Mouse (Mus musculus): ENCODE measurements around the gene Ace3. TPM values are rescaled to one million over a fixed set of nuclear protein-coding genes. Genes with fewer than 3 reads are reported as not detected.

Ace3 gene
- polyA plus RNA-seq, 1 experiment from 2014 or later = 0.07 TPM

DNA sequence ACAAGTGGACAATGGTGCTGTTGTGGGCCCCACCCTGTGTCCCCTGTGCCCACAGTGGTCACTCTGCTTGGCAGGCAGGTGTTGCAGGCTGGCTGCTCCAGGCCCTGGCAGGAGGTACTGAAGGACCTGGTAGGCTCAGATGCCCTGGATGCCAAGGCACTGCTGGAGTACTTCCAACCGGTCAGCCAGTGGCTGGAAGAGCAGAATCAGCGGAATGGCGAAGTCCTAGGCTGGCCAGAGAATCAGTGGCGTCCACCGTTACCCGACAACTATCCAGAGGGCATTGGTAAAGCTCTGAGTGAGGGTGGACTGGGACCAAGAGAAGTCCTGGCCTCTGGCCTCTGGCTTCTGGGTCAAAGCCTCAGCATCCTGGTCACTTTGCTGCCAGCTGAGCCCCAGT is 19.9 kb upstream of the Ace3 start:
- no peak overlapping the region for H3K9ac ChIP-seq (ENCODE audit: low read depth, low read length)
- H3K9me3 ChIP-seq (ENCODE audit: control insufficient read depth, low read length) = no peaks in the 10 kb centered on the region
- no peak overlapping the region for H3K27ac ChIP-seq (ENCODE audit: low read length)
- no peaks in the 10 kb centered on the region for H3K36me3 ChIP-seq (ENCODE audit: control insufficient read depth, insufficient read depth, low read length)
- H3K4me3 ChIP-seq (ENCODE audit: low read length) = no peak overlapping the region
- H3K27me3 ChIP-seq (replicated peaks; ENCODE audit: control insufficient read depth, insufficient read depth, low read length) = no peaks in the 10 kb centered on the region
- no peak for ATAC-seq
- H3K4me2 ChIP-seq (ENCODE audit: low read depth, low read length) = no peak overlapping the region
- 94% methylated on average over 6 of the region's 6 CpGs for WGBS
- H3K4me1 ChIP-seq (ENCODE audit: control insufficient read depth, insufficient read depth, low read length) = no peaks in the 10 kb centered on the region

DNA sequence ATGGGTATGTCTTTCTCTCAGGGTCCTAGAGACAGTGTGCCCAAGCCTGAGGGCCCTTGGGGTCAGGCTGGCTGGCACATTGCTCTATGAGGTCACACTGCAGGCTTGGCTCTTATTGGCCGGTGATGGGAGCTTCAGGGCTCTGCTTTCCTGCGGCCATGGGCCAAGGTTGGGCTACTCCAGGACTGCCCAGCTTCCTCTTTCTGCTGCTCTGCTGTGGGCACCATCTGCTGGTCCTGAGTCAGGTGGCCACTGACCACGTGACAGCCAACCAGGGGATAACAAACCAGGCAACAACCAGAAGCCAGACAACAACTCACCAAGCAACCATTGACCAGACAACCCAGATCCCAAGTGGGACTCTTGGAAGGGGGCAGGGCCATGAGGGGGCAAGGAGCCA is 19.4 kb upstream of the Ace3 start:
- Histone ChIP-seq H3K27ac (ENCODE audit: low read length) (no peak overlapping the region), H3K4me2 (ENCODE audit: low read depth, low read length) (no peak overlapping the region), H3K9ac (ENCODE audit: low read depth, low read length) (no peak overlapping the region), H3K4me3 (ENCODE audit: low read length) (no peak overlapping the region), H3K4me1 (ENCODE audit: control insufficient read depth, insufficient read depth, low read length) (no peaks in the 10 kb centered on the region), H3K27me3 (replicated peaks; ENCODE audit: control insufficient read depth, insufficient read depth, low read length) (no peaks in the 10 kb centered on the region), H3K36me3 (ENCODE audit: control insufficient read depth, insufficient read depth, low read length) (no peaks in the 10 kb centered on the region), H3K9me3 (ENCODE audit: control insufficient read depth, low read length) (no peaks in the 10 kb centered on the region)
- 68% methylated on average over 3 of the region's 3 CpGs for WGBS
- no peak for ATAC-seq

DNA sequence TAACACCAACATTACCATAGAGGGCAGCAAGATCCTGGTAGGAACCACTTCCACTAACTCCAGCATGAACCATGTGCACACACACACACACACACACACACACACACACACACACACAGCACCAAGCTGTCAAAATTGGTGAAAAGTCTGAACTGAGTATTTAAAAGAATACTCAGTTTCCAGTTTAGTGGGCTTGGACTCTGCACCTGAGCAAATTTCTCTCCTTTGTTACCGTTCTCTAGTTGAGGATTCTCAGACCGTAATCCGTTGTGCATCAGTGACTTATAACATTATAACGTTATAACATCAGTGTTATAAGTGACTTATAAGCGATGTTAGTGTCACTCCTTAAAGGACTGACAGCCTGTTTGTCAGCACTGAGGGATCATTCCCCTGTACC is 18.8 kb upstream of the Ace3 start:
- Histone ChIP-seq H3K9me3 (ENCODE audit: control insufficient read depth, low read length) (no peaks in the 10 kb centered on the region), H3K4me2 (ENCODE audit: low read depth, low read length) (no peak overlapping the region), H3K9ac (ENCODE audit: low read depth, low read length) (no peak overlapping the region), H3K4me3 (ENCODE audit: low read length) (no peak overlapping the region), H3K4me1 (ENCODE audit: control insufficient read depth, insufficient read depth, low read length) (no peaks in the 10 kb centered on the region), H3K27ac (ENCODE audit: low read length) (no peak overlapping the region), H3K36me3 (ENCODE audit: control insufficient read depth, insufficient read depth, low read length) (no peaks in the 10 kb centered on the region), H3K27me3 (replicated peaks; ENCODE audit: control insufficient read depth, insufficient read depth, low read length) (no peaks in the 10 kb centered on the region)
- no peak for ATAC-seq
- WGBS = 89% methylated on average over 5 of the region's 5 CpGs

DNA sequence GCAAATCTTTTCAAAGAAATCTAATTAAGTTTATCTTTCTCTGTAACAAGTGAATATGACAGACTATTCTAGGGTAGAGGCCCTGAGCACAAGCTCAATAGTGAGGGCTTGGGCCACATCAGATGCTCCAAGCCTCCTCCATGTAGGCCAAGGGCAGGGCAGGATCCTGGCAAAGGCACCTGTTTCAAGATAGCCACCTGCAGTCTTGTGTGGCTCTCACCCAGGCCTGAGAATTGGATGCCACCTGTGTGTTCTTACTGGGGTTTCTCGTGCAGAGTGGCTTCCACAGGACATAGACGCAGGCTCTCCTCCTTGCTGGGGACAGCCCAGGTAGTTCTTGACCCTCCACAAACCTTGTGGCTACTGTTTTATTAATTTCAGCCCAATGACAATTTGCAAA is 16.2 kb upstream of the Ace3 start:
- no peak overlapping the region for H3K9ac ChIP-seq (ENCODE audit: low read depth, low read length)
- H3K4me3 ChIP-seq (ENCODE audit: low read length) = no peak overlapping the region
- H3K36me3 ChIP-seq (ENCODE audit: control insufficient read depth, insufficient read depth, low read length) = no peaks in the 10 kb centered on the region
- H3K27me3 ChIP-seq (replicated peaks; ENCODE audit: control insufficient read depth, insufficient read depth, low read length) = no peaks in the 10 kb centered on the region
- 77% methylated on average over 2 of the region's 2 CpGs for WGBS
- H3K9me3 ChIP-seq (ENCODE audit: control insufficient read depth, low read length) = no peaks in the 10 kb centered on the region
- H3K4me1 ChIP-seq (ENCODE audit: control insufficient read depth, insufficient read depth, low read length) = no peaks in the 10 kb centered on the region
- ATAC-seq = no peak
- H3K27ac ChIP-seq (ENCODE audit: low read length) = no peak overlapping the region
- no peak overlapping the region for H3K4me2 ChIP-seq (ENCODE audit: low read depth, low read length)

DNA sequence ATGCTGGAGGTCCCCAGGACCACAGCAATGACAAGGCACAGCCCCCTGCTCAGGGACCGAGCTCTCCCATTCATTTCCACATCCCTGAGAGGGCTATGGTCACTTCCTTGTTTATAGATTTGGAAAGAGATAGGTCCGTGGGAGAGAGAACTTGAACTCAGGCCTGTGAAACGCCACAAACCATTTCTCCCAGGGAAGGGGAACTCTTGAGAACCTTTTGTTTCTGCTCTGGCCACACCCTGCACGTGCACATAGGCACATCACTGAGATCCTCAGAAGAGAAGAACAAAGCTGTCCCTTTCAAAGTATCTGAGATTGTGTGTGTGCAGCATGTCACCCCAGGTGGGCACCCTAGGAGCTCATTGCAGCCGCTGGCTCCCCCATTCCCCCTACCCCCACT is 15.8 kb upstream of the Ace3 start:
- ATAC-seq = no peak
- Histone ChIP-seq H3K9ac (ENCODE audit: low read depth, low read length) (no peak overlapping the region), H3K4me1 (ENCODE audit: control insufficient read depth, insufficient read depth, low read length) (no peaks in the 10 kb centered on the region), H3K27me3 (replicated peaks; ENCODE audit: control insufficient read depth, insufficient read depth, low read length) (no peaks in the 10 kb centered on the region), H3K27ac (ENCODE audit: low read length) (no peak overlapping the region), H3K4me3 (ENCODE audit: low read length) (no peak overlapping the region), H3K9me3 (ENCODE audit: control insufficient read depth, low read length) (no peaks in the 10 kb centered on the region), H3K4me2 (ENCODE audit: low read depth, low read length) (no peak overlapping the region), H3K36me3 (ENCODE audit: control insufficient read depth, insufficient read depth, low read length) (no peaks in the 10 kb centered on the region)
- 64% methylated on average over 5 of the region's 5 CpGs for WGBS

DNA sequence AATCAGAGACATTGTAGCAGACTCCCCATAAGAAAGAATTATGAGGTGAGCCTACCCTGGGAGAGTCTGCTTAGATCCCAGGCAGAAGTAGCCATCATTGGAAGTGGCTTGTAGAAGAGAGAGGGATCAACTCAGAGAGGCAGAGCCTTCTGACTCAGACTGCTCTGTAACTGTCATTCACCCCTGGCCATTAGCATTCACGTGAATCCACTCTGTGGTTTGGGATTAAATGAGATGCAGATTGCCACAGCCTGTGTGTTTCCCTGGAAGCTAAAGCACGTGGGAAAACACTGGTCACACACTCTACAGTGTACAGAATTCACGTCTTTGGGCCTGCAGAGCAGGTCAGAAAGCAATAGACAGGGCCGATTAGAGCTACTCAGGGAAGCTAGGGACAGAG is 10.0 kb upstream of the Ace3 start:
- H3K27ac ChIP-seq (ENCODE audit: low read length) = no peak overlapping the region
- H3K9ac ChIP-seq (ENCODE audit: low read depth, low read length) = no peak overlapping the region
- no peaks in the 10 kb centered on the region for H3K9me3 ChIP-seq (ENCODE audit: control insufficient read depth, low read length)
- H3K4me2 ChIP-seq (ENCODE audit: low read depth, low read length) = no peak overlapping the region
- no peaks in the 10 kb centered on the region for H3K36me3 ChIP-seq (ENCODE audit: control insufficient read depth, insufficient read depth, low read length)
- no peaks in the 10 kb centered on the region; the same call in 1 of the 2 replicates for H3K4me1 ChIP-seq (ENCODE audit: control insufficient read depth, insufficient read depth, low read length)
- ATAC-seq = no peak
- no peaks in the 10 kb centered on the region for H3K27me3 ChIP-seq (replicated peaks; ENCODE audit: control insufficient read depth, insufficient read depth, low read length)
- H3K4me3 ChIP-seq (ENCODE audit: low read length) = no peak overlapping the region
- 73% methylated on average over 4 of the region's 4 CpGs for WGBS

- Histone ChIP-seq H3K4me2 (ENCODE audit: low read depth, low read length) (no peak overlapping the region), H3K27me3 (replicated peaks; ENCODE audit: control insufficient read depth, insufficient read depth, low read length) (no peaks in the 10 kb centered on the region), H3K27ac (ENCODE audit: low read length) (no peak overlapping the region), H3K4me3 (ENCODE audit: low read length) (no peak overlapping the region), H3K36me3 (ENCODE audit: control insufficient read depth, insufficient read depth, low read length) (no peaks in the 10 kb centered on the region), H3K4me1 (ENCODE audit: control insufficient read depth, insufficient read depth, low read length) (no peaks in the 10 kb centered on the region; the same call in 1 of the 2 replicates), H3K9ac (ENCODE audit: low read depth, low read length) (no peak overlapping the region), H3K9me3 (ENCODE audit: control insufficient read depth, low read length) (no peaks in the 10 kb centered on the region)
- ATAC-seq = no peak
- 71% methylated on average over 6 of the region's 6 CpGs for WGBS
These were observed 7.0 kb upstream of the Ace3 start for GRCm38 (mm10) chr11:105987446-105987845.

GRCm38 (mm10) chr11:105989446-105989845 is 5.0 kb upstream of the Ace3 start:
- Histone ChIP-seq H3K27me3 (replicated peaks; ENCODE audit: control insufficient read depth, insufficient read depth, low read length) (no peaks in the 10 kb centered on the region), H3K27ac (ENCODE audit: low read length) (no peak overlapping the region), H3K9ac (ENCODE audit: low read depth, low read length) (no peak overlapping the region), H3K36me3 (ENCODE audit: control insufficient read depth, insufficient read depth, low read length) (no peaks in the 10 kb centered on the region), H3K4me3 (ENCODE audit: low read length) (no peak overlapping the region), H3K4me1 (ENCODE audit: control insufficient read depth, insufficient read depth, low read length) (no peaks in the 10 kb centered on the region; the same call in 1 of the 2 replicates), H3K9me3 (ENCODE audit: control insufficient read depth, low read length) (no peaks in the 10 kb centered on the region), H3K4me2 (ENCODE audit: low read depth, low read length) (no peak overlapping the region)
- no peak for ATAC-seq
- 71% methylated on average over 6 of the region's 6 CpGs for WGBS

- Histone ChIP-seq H3K36me3 (ENCODE audit: control insufficient read depth, insufficient read depth, low read length) (no peaks in the 10 kb centered on the region), H3K27ac (ENCODE audit: low read length) (no peak overlapping the region), H3K27me3 (replicated peaks; ENCODE audit: control insufficient read depth, insufficient read depth, low read length) (no peaks in the 10 kb centered on the region), H3K4me1 (ENCODE audit: control insufficient read depth, insufficient read depth, low read length) (no peaks in the 10 kb centered on the region; the same call in 1 of the 2 replicates), H3K4me3 (ENCODE audit: low read length) (no peak overlapping the region), H3K9ac (ENCODE audit: low read depth, low read length) (no peak overlapping the region), H3K4me2 (ENCODE audit: low read depth, low read length) (no peak overlapping the region), H3K9me3 (ENCODE audit: control insufficient read depth, low read length) (no peaks in the 10 kb centered on the region)
- no peak for ATAC-seq
- 53% methylated on average over 2 of the region's 2 CpGs for WGBS
These were observed 4.2 kb upstream of the Ace3 start for GRCm38 (mm10) chr11:105990231-105990630.

DNA sequence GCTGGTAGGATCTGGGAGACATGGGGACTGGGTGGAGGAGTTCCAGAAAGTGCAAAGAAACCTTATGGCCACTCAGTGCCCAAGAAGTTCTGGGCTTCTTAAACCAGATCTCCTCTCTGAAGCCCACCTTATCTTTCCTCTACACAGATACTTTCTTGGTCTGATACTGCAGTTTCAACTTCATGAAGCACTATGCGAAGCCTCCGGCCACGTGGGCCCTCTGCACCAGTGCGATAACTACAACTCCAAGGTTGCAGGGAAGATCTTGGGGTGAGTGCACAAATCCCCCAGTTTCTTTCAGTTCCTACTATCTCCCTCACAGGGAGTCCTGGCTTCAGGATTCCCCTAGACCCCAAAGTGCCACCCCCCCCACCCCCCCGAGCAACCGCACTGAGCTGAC is 5.6 kb downstream of the Ace3 start:
- no peak overlapping the region for H3K4me3 ChIP-seq (ENCODE audit: low read length)
- no peaks in the 10 kb centered on the region for H3K27me3 ChIP-seq (replicated peaks; ENCODE audit: control insufficient read depth, insufficient read depth, low read length)
- H3K4me2 ChIP-seq (ENCODE audit: low read depth, low read length) = no peak overlapping the region
- 97% methylated on average over 6 of the region's 6 CpGs for WGBS
- H3K9ac ChIP-seq (ENCODE audit: low read depth, low read length) = no peak overlapping the region
- no peak for ATAC-seq
- no peaks in the 10 kb centered on the region for H3K9me3 ChIP-seq (ENCODE audit: control insufficient read depth, low read length)
- no peaks in the 10 kb centered on the region for H3K36me3 ChIP-seq (ENCODE audit: control insufficient read depth, insufficient read depth, low read length)
- H3K27ac ChIP-seq (ENCODE audit: low read length) = no peak overlapping the region
- H3K4me1 ChIP-seq (ENCODE audit: control insufficient read depth, insufficient read depth, low read length) = peaks cover 9% of the 10 kb centered on the region
